Mouse (Mus musculus): ENCODE results near the gene Tc2n. TPM values are rescaled to one million over a fixed set of nuclear protein-coding genes. Genes with fewer than 3 reads are reported as not detected.

The Tc2n gene
- polyA plus RNA-seq, 1 experiment, result not detected

Other genes with a start within 250 kb of the Tc2n start
- 4.8 TPM for gene Fbln5, start 100.5 kb upstream of the Tc2n start, polyA plus RNA-seq (2012; fragmentation: generic; extraction: Trizol)
- gene Trip11, start 194.7 kb upstream of the Tc2n start, polyA plus RNA-seq (2012; fragmentation: generic; extraction: Trizol), result 2.4 TPM
- gene Atxn3, start 239.7 kb upstream of the Tc2n start, polyA plus RNA-seq (2012; fragmentation: generic; extraction: Trizol), result 2.0 TPM

Measured in C2C12 (cell line).